Mouse (Mus musculus) lung, postnatal 0 days (tissue): ENCODE results near the gene Hcn2.

Experiments
- CTCF ChIP-seq: IDR thresholded peaks from 2 replicates; pipeline ENCODE4 v1.5.1; 2016; ENCODE audit warnings: antibody characterized with exemption, mild to moderate bottlenecking
- EP300 ChIP-seq: IDR thresholded peaks from 2 replicates; pipeline ENCODE4 v1.6.1; 2016; ENCODE audit warnings: antibody characterized with exemption, mild to moderate bottlenecking, control low read depth

- no peak for TF ChIP-seq EP300
- no peak for TF ChIP-seq CTCF
Observed at GRCm38 (mm10) chr10:79781956-79782355, 65.5 kb downstream of the Hcn2 start.
